Mouse (Mus musculus): ENCODE measurements at regions not wholly inside any gene's neighbourhood (a gene's known extent, or its start where the extent isn't known, plus 50 kb on each side); places are given as distances from the start of the nearest gene placed in this dataset.
A peak's percentile ranks its signal among the peaks of the same experiment; 100 is the strongest.

GRCm38 (mm10) chr17:74134976-74135375 is 87.3 kb upstream of the Srd5a2 start:
- peak in 1 of 2 experiments; percentile 51; a peak in 3 of 4 replicates for TF ChIP-seq CTCF (conservative IDR thresholded peaks at IDR 0.05 in 1 of 2, IDR thresholded peaks at IDR 0.05 in 1 of 2; ENCODE audit: low read depth in 2 of 2, low read length in 2 of 2)
- no peak for TF ChIP-seq POLR2A (IDR thresholded peaks at IDR 0.05; ENCODE audit: low read depth, low read length)
- TF ChIP-seq CHD1 (IDR thresholded peaks at IDR 0.05; ENCODE audit: low read depth, low read length): no peak
- TF ChIP-seq SMC3 (IDR thresholded peaks at IDR 0.05; ENCODE audit: low read depth, low read length): peak; percentile 30
- no peak for TF ChIP-seq ZC3H11A (IDR thresholded peaks at IDR 0.05; ENCODE audit: low read depth, low read length)
- no peak for TF ChIP-seq MAFK (IDR thresholded peaks at IDR 0.05; ENCODE audit: insufficient replicate concordance, low read length)
- TF ChIP-seq MYC (IDR thresholded peaks at IDR 0.05; ENCODE audit: low read depth, low read length): no peak
- no peak for TF ChIP-seq ZMIZ1 (IDR thresholded peaks at IDR 0.05; ENCODE audit: low read depth, low read length)
- no peak for TF ChIP-seq MXI1 (IDR thresholded peaks at IDR 0.05; ENCODE audit: low read depth, low read length)
- no peak for TF ChIP-seq POLR2AphosphoS2 (IDR thresholded peaks at IDR 0.05; ENCODE audit: low read depth, low read length)
- TF ChIP-seq JUND (conservative IDR thresholded peaks at IDR 0.05; ENCODE audit: low read depth, low read length): no peak

Measured in CH12.LX (cell line).